Mouse (Mus musculus) ES-E14 (cell line): ENCODE data around the gene Plvap. TPM values are rescaled to one million over a fixed set of nuclear protein-coding genes. Genes with fewer than 3 reads are reported as not detected.

Experiments used
- DNase-seq: peaks from one replicate; pipeline ENCODE4 v3.0.0-alpha.2; 2013; ENCODE audit warnings: low read depth, low spot score
- H3K27ac ChIP-seq: 2 replicates; pipeline ENCODE4 v1.5.1; 2012; ENCODE audit warnings: low read depth, mild to moderate bottlenecking, low read length, moderate library complexity, mixed read lengths; ENCODE audit not compliant: poor library complexity, insufficient read depth, severe bottlenecking
- H3K36me3 ChIP-seq: 2 replicates; pipeline ENCODE4 v1.6.1; 2012; ENCODE audit warnings: mild to moderate bottlenecking, low read length, moderate library complexity, mixed read lengths; ENCODE audit not compliant: control insufficient read depth, poor library complexity, insufficient read depth, severe bottlenecking
- H3K4me1 ChIP-seq, 2 experiments: fragments of 150-350 bp in 1 of 2; sonication (generic) in 1 of 2; 2 replicates each; pipeline ENCODE4 v1.6.1; 2012; ENCODE audit warnings: low read length in 2 of 2, mild to moderate bottlenecking in 1 of 2, mixed read lengths in 1 of 2; ENCODE audit not compliant: control insufficient read depth in 2 of 2, insufficient read depth in 2 of 2, poor library complexity in 1 of 2
- H3K4me3 ChIP-seq, 2 experiments: fragments of 150-350 bp in 1 of 2; sonication (generic) in 1 of 2; 2 replicates each; pipeline ENCODE4 v1.5.1; 2012; ENCODE audit warnings: low read length in 2 of 2, low read depth in 1 of 2, mild to moderate bottlenecking in 1 of 2, mixed read lengths in 1 of 2; ENCODE audit not compliant: insufficient read depth in 1 of 2, poor library complexity in 1 of 2, severe bottlenecking in 1 of 2
- H3K9ac ChIP-seq: 2 replicates; pipeline ENCODE4 v1.6.1; 2012; ENCODE audit warnings: low read depth, mild to moderate bottlenecking, low read length, mixed read lengths; ENCODE audit not compliant: poor library complexity, insufficient read depth, severe bottlenecking
- H3K9me3 ChIP-seq: fragments of 150-350 bp; sonication (generic); 2 replicates; pipeline ENCODE4 v1.6.1; 2012; ENCODE audit warnings: low read depth, mild to moderate bottlenecking, low read length; ENCODE audit not compliant: control insufficient read depth, insufficient read depth
- CHD2 ChIP-seq: IDR thresholded peaks from 2 replicates; pipeline ENCODE4 v1.6.1; 2014; ENCODE audit warnings: mild to moderate bottlenecking, low read depth, low read length, inconsistent platforms
- HCFC1 ChIP-seq: IDR thresholded peaks from 2 replicates; pipeline ENCODE4 v1.6.1; 2012; ENCODE audit warnings: low read length, inconsistent platforms, borderline replicate concordance; ENCODE audit not compliant: insufficient read depth
- MAFK ChIP-seq: IDR thresholded peaks from 2 replicates; pipeline ENCODE4 v1.6.1; 2014; ENCODE audit warnings: mild to moderate bottlenecking, low read depth, low read length, inconsistent platforms; ENCODE audit not compliant: insufficient read depth
- ZC3H11A ChIP-seq: IDR thresholded peaks from 2 replicates; pipeline ENCODE4 v1.6.1; 2012; ENCODE audit warnings: low read depth, mild to moderate bottlenecking, inconsistent platforms, low read length, borderline replicate concordance
- ZNF384 ChIP-seq: IDR thresholded peaks from 2 replicates; pipeline ENCODE4 v1.6.1; 2012; ENCODE audit warnings: low read depth, low read length, inconsistent platforms
- in situ Hi-C, 2 experiments: fragments of 600-800 bp; cut with MboI; formaldehyde crosslinking; loops; one replicate each; pipeline ENCODE4 v1.15.1; 2025; ENCODE audit warnings: low sequenced_read_pairs in 2 of 2, inconsistent platforms in 1 of 2; ENCODE audit not compliant: unreplicated experiment in 2 of 2
- total RNA-seq: library from RNA; depleted of rRNA; stranded (reverse); fragments of 300-350 nt; gene quantifications from 2 replicates; pipeline ENCODE4 v1.2.3, GENCODE M21; 2012

The Plvap gene
- total RNA-seq, 1 experiment: 2.5 TPM

GRCm38 (mm10) chr8:71505326-71505725 is 6.2 kb downstream of the Plvap start:
- H3K36me3 ChIP-seq: no peaks in the 10 kb centered on the region; the same call in 1 of the 2 replicates
- DNase-seq: no peak
- no peak overlapping the region for H3K27ac ChIP-seq
- TF ChIP-seq CHD2 (no peak), MAFK (no peak), ZC3H11A (no peak), HCFC1 (no peak), ZNF384 (no peak)
- H3K9me3 ChIP-seq: no peaks in the 10 kb centered on the region
- H3K4me1 ChIP-seq: peaks cover 4 to 6% of the 10 kb centered on the region in 2 experiments; a peak in 2 of 4 replicates
- H3K9ac ChIP-seq: no peak overlapping the region
- in situ Hi-C loops: no loop called here
- H3K4me3 ChIP-seq: no peak overlapping the region

DNA sequence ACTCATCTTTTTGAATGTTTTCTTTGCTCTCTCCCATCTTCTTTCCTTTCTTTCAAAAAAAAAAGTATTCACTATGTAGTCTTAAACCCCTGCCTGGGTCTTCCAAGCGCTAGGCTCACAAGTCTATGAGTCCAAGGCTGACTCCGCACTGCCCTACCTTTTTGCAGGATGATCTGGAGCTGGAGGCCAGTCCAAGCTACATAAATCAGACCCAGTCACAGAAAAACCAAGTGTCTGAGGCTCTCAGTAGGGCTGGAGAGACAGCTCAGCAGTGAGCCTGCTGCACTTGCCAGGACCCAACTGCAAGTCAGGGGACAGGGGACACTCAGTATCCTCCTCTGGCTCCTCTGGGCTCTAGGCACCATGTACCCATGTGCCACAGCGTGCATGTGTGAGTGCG is 7.2 kb downstream of the Plvap start:
- Histone ChIP-seq H3K9ac (no peak overlapping the region), H3K27ac (no peak overlapping the region), H3K4me1 (peaks cover 4 to 11% of the 10 kb centered on the region in 2 experiments; a peak in 2 of 4 replicates), H3K9me3 (no peaks in the 10 kb centered on the region), H3K4me3 (no peak overlapping the region), H3K36me3 (no peaks in the 10 kb centered on the region; the same call in 1 of the 2 replicates)
- no peak for DNase-seq
- TF ChIP-seq MAFK: no peak
- TF ChIP-seq ZC3H11A: no peak
- TF ChIP-seq HCFC1: no peak
- TF ChIP-seq ZNF384: no peak
- no peak for TF ChIP-seq CHD2
- in situ Hi-C loops: no loop called here

DNA sequence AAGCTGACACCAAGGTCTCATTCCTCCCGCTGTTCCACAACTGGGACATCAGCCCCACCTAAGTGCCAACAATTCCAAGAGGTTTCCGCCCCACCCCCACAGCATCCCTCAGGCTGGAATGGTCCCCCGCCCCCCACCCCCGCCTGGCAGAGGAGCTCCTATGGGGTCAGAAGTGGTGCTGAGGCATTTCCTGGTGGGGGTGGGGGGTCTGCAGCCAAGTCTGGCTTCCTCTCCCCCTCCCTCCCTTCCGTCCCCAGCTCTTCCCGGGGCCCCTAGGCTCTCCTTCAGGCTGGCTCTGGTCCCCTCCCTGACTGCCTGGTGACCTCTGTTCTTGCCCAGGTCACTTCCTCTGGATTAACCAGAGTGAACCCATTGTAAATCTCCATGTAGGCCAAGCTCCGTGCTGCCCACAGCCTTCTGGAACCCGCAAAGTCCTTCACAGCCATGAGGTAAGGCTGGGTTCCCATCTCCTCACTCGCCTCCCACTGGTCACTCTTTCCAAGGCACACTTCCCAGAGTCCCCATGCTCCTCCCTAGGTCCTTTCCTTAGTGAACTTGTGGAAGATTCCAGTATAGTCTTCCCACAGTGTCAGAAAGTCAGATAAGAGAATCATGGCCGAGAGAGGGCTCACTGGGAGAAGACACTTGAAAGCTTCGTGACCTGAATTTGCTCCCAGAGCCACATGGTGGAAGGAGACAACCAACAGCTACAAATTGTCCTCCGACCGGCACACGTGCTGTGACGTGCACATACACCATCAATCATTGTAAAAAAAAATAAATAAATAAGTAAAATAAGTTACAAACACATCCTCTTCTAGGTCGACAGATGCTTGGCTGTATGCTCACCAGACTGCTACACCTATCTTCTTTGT is 12.5 kb downstream of the Plvap start:
- peaks cover 3% of the 10 kb centered on the region; the same call in 1 of the 2 replicates for H3K36me3 ChIP-seq
- H3K27ac ChIP-seq: peak overlapping the region; percentile 88
- 0 out of 4 replicates have a peak overlapping the region, but pooled peaks of 1 of the 2 experiments have one; percentile 19 for H3K4me3 ChIP-seq
- no peak for TF ChIP-seq HCFC1
- no peak for TF ChIP-seq CHD2
- no peak for TF ChIP-seq MAFK
- TF ChIP-seq ZC3H11A: no peak
- TF ChIP-seq ZNF384: no peak
- peaks cover 2 to 32% of the 10 kb centered on the region in 2 experiments; a peak in 2 of 4 replicates for H3K4me1 ChIP-seq
- peak overlapping the region; percentile 49; the same call in 1 of the 2 replicates for H3K9ac ChIP-seq
- no peaks in the 10 kb centered on the region for H3K9me3 ChIP-seq
- in situ Hi-C loops: no loop called here
- DNase-seq: no peak

- peak overlapping the region; percentile 49; the same call in 1 of the 2 replicates for H3K9ac ChIP-seq
- H3K4me3 ChIP-seq: peak overlapping the region in 1 of 2 experiments; percentile 29; a peak in 1 of 4 replicates
- in situ Hi-C loops: no loop called here
- peak overlapping the region; percentile 47; the same call in 1 of the 2 replicates for H3K27ac ChIP-seq
- no peaks in the 10 kb centered on the region for H3K9me3 ChIP-seq
- peaks cover 2 to 32% of the 10 kb centered on the region in 2 experiments; a peak in 2 of 4 replicates for H3K4me1 ChIP-seq
- H3K36me3 ChIP-seq: peaks cover 3% of the 10 kb centered on the region; the same call in 1 of the 2 replicates
- TF ChIP-seq ZC3H11A: no peak
- TF ChIP-seq CHD2: no peak
- no peak for TF ChIP-seq MAFK
- no peak for TF ChIP-seq ZNF384
- no peak for TF ChIP-seq HCFC1
- DNase-seq: no peak
Measured at GRCm38 (mm10) chr8:71497881-71498501, 13.6 kb downstream of the Plvap start.
